Mouse (Mus musculus) cortical plate, adult 2 months (tissue): ENCODE measurements around the gene Zfp593. TPM values are rescaled to one million over a fixed set of nuclear protein-coding genes. Genes with fewer than 3 reads are reported as not detected.

Experiments
- H3K27ac ChIP-seq: fragments of 200-500 bp; 2 replicates; pipeline ENCODE4 v1.5.1; 2012; ENCODE audit warnings: low read length, control low read depth, inconsistent platforms; ENCODE audit not compliant: insufficient read depth
- H3K4me1 ChIP-seq: fragments of 200-500 bp; 2 replicates; pipeline ENCODE4 v1.6.1; 2011; ENCODE audit warnings: low read length; ENCODE audit not compliant: control insufficient read depth, insufficient read depth
- H3K4me3 ChIP-seq: fragments of 200-500 bp; 2 replicates; pipeline ENCODE4 v1.5.1; 2011; ENCODE audit warnings: mild to moderate bottlenecking, low read length, control low read depth; ENCODE audit not compliant: insufficient read depth
- CTCF ChIP-seq: fragments of 200-500 bp; IDR thresholded peaks from 2 replicates; pipeline ENCODE4 v1.5.1; 2011; ENCODE audit warnings: mild to moderate bottlenecking, control low read depth, low read length; ENCODE audit not compliant: insufficient read depth; ENCODE audit errors: extremely low read depth
- POLR2A ChIP-seq: fragments of 200-500 bp; IDR thresholded peaks from 2 replicates; pipeline ENCODE4 v1.6.1; 2011; ENCODE audit warnings: mild to moderate bottlenecking, low read length, control low read depth; ENCODE audit not compliant: insufficient read depth; ENCODE audit errors: extremely low read depth
- polyA plus RNA-seq: library from polyadenylated mRNA; depleted of rRNA; stranded (reverse); fragments of >200 nt; gene quantifications from 2 replicates; pipeline ENCODE4 v1.2.3, GENCODE M21; 2012; rRNA removed

The Zfp593 gene
- polyA plus RNA-seq, 1 experiment, result 13.5 TPM

DNA sequence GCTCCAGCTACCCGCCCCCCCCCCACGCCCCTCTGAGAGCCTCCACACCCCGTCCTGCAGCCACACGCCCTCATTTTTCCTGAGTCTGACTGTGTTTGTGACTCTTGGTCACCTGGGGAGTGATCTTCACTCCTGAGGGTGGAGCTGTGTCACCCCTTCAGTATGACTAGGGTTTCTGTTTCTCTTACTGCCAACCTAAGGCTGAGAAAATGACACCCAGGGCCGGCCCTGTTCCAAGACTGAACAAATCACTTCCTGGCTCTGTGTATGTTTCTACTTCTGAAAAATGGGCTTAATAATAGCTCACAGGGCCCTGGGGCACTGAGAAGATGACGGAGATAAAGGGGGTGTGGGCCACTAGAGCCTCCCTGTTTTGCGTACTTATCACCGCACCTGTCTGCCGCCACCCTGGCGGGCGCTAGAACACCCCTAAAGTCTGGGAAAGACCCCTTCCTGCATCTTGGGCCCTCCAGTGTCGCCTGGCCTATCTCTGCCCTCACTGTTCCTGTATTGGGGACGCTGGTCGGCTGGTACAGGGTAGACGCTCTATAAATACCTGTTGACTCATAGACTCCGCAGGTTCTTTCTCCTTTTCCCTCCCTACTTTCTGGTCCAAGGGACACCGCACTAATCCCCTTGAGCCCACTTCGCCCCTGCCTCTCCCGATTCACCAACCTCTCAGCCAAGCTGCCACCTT lies 7.7 kb downstream of the Zfp593 start:
- no peak for TF ChIP-seq POLR2A
- no peak for TF ChIP-seq CTCF
- Histone ChIP-seq H3K4me3 (no peak overlapping the region), H3K27ac (no peak overlapping the region), H3K4me1 (peaks cover 3% of the 10 kb centered on the region; the same call in 1 of the 2 replicates)

DNA sequence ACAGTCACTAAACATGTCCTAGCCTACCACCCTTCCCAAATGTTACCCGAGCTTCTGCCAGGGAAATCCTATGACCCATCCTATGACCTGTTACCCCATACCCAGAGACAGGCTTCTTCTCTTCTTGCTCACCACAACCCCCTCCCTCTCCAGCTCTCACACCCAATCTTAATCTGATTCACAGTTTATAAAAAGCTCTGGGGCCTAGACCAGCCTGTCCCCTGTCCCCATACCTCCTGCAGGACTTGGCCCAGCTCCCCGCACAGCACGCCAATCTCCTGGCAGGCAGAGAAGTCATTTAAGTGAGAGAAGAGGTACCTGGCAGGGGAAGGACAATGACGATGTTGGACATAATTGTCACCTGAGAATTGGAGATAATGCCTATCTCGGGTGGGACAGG lies 10.5 kb downstream of the Zfp593 start:
- TF ChIP-seq CTCF (no peak), POLR2A (no peak)
- Histone ChIP-seq H3K27ac (no peak overlapping the region), H3K4me3 (no peak overlapping the region), H3K4me1 (peaks cover 3% of the 10 kb centered on the region; the same call in 1 of the 2 replicates)

DNA sequence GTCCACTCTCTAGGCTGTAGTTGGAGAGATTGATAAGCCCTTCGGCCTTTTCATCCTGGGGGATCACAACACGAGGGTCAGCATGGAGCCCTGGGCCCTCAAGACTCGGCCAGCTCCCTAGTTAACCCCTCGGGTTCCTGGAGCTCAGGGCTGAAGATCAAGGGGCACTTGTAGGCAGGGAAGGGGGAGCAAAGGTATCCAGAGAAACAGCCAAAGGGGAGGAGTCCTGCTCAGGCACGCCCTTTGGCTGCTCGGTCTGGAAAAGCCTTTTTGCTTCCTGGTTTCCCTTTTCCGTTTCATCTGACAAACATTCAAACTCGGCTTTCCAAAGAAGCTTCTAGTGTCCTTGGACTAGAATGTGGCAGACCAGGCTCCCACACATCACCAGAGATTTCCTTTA lies 15.0 kb downstream of the Zfp593 start:
- Histone ChIP-seq H3K4me3 (no peak overlapping the region), H3K27ac (no peak overlapping the region), H3K4me1 (no peaks in the 10 kb centered on the region)
- TF ChIP-seq CTCF, result no peak
- TF ChIP-seq POLR2A, result no peak

DNA sequence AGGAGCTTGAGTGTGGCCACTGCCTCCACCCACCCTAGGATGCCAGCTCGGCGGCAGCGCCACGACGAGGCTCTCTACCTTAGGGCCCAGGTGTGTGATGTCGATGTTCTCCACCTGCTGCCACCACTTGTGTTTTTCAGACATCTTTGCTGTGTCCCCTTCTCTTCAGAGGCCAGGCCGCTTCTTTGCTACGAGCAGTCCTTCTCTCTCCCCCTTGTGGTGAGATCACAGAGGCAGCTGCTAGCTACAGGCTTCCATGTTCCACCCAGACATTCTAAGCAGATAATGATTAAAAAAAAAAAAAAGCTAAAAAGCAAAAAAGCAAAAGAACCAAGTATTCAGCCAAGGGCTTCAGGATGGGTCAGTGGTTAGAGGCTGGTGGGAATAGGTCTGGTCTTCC lies 18.2 kb downstream of the Zfp593 start, which contains the start of gene Catsper4:
Gene Catsper4, minus strand, starts transcription at position 190 of the 400 bp plus-strand sequence.
- Histone ChIP-seq H3K4me1 (no peaks in the 10 kb centered on the region), H3K4me3 (no peak within 1 kb of the TSS), H3K27ac (no peak within 1 kb of the TSS)
- TF ChIP-seq POLR2A, result no peak
- TF ChIP-seq CTCF, result peak; percentile 21; the same call in 1 of the 2 replicates

DNA sequence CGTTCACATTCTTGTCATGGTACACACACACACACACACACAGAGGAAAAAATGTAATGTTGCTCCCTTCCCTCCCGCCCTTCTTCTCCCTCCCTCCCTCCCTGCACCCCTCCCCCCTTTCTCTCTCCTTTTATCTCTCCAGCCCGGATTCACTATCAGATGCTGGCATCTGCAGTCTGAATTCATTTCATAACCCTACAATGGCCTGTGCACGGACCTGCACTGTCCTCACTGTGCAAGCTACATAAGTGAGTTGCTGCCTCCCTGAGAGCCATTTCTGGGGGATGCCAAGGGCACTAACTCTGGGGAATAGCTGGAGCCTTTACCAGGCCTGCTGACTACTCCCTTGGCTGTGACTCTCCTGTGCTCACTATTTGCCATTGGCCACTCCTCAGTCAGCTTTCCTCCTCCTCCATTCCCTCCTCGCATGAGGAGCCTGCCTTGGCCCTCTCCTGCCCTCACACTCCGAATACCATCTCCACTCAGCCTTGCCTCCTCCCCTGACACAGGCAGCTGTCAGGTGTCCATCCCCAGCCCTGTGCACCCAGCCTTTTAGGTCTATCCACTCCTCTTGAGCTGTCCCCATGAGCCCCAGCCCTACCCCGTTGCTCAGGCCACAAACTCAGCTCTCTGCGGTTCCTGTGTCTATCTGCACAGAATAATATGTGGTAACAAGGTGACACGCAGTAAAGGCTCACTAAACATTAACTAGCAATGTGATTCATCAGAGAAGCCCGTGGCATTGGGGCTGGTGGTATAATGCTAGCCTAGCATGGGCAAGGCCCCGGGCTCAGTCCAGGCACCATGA lies 22.4 kb downstream of the Zfp593 start:
- no peak overlapping the region for H3K27ac ChIP-seq

DNA sequence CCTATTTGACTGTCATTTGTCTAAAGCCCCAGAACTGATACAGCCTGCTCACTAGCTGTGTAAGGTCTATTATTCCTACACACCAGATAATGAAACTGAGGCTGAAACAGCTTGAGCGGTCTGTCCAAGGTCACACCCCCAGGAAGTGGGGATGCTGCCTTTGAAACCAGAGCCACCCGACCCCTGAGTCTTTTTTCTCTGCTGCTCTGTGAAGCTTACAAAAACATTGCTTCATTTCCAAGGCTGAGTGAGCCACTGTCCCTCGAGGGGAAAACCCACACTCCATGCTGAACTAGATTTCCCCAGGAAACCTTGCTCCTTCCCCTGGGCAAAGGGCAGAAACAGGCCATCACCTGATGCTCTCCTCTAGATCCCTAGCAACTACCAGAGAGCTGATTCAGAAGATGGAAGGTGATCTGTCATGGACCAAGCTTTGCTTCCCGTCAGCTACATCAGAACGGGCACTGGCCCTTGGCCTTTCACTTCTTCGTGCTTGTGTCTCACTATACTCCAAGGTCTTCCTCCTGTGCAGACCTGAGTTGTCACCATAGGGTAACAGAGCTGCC lies 38.8 kb downstream of the Zfp593 start:
- no peak overlapping the region for H3K27ac ChIP-seq
- TF ChIP-seq POLR2A, result no peak
- TF ChIP-seq CTCF, result no peak
- no peak overlapping the region for H3K4me3 ChIP-seq
- H3K4me1 ChIP-seq, result no peaks in the 10 kb centered on the region

More for the DNA sequence above, 22.4 kb downstream of the Zfp593 start:
- H3K4me1 ChIP-seq, result no peaks in the 10 kb centered on the region
- no peak overlapping the region for H3K4me3 ChIP-seq
- TF ChIP-seq CTCF, result no peak
- TF ChIP-seq POLR2A, result no peak

DNA sequence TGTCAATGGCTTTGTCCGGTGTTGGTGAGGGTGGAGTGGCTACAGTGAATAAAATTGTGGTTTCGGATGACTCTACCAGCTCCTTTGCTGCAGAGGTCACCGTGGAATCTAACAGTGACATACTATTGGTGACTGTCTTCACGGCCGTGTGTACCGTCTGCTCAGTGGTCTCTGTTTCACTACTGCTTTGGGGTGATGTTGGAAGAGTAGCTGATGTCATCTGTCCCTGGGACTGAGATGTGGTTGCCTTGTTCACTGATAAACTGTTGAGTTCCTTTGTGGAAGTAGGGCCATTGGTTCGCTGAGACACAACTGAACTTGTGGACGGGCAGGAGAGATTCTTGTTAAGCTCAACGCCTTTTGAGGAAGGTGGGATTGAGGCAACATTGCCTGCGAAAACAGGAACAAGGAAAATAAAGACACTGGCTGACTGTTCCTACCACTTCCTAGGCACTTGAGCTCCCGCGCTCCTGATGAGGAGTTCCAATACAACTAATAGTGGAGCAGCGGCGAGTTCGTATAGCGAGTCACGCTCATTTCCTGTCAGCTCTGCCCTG lies 42.0 kb downstream of the Zfp593 start:
- TF ChIP-seq POLR2A, result no peak
- TF ChIP-seq CTCF, result no peak
- Histone ChIP-seq H3K4me1 (no peaks in the 10 kb centered on the region), H3K27ac (no peak overlapping the region), H3K4me3 (no peak overlapping the region)

DNA sequence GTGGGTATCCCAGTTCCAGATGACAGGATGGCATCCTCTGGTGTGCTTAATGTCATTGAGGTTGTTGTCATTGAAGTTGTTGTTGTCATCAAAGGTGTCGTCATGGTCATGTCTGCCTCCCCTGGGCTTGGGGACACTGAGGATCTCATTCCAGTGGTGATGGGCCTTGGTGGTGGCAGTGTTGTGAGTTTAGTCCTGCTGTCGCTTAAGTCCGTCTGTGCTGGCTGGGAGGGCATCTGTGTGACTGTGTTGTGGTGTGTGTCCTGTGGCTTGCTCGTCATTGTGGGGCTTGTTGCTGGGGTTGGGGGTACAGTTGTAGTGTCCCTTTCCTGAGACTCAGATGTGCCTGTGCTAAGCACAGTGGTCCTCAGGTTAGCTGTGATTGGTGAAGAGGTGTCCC lies 42.5 kb downstream of the Zfp593 start, which contains the start of gene Gm7534:
Gene Gm7534, minus strand, starts transcription at position 101 of the 400 bp plus-strand sequence.
- H3K4me1 ChIP-seq, result no peaks in the 10 kb centered on the region
- no peak for TF ChIP-seq CTCF
- TF ChIP-seq POLR2A, result no peak

DNA sequence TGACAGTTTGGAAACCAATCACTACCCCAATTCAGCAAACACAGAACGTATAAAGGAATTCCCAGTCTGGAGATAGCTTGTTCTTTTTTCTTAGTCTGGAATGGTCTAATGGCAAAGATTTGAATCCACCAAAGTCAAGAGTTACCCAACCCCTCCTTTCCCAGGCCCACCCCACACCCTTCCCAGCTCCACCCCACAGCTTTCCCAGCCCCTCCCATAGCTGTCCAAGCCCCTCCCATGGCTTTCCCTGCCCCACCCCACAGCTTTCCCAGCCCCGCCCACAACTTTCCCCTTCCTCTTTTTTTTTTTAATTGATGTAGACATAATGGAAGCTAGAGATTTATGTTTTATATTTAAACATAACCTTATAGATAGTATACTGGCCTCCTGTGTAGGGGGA lies 46.0 kb downstream of the Zfp593 start:
- Histone ChIP-seq H3K27ac (no peak overlapping the region), H3K4me3 (no peak overlapping the region), H3K4me1 (no peaks in the 10 kb centered on the region)
- TF ChIP-seq CTCF, result no peak
- no peak for TF ChIP-seq POLR2A

More for the DNA sequence above, 42.5 kb downstream of the Zfp593 start, which contains the start of gene Gm7534:
- Histone ChIP-seq H3K4me3 (no peak within 1 kb of the TSS), H3K27ac (no peak within 1 kb of the TSS)

Other genes starting within 250 kb of the Zfp593 start
- 66.2 and 68.2 TPM in 2 replicates for gene Dhdds, start 244.7 kb downstream of the Zfp593 start, polyA plus RNA-seq
- gene Lin28a, start 226.8 kb downstream of the Zfp593 start, polyA plus RNA-seq, result not detected in 2 replicates
- gene Zfp683, start 191.8 kb downstream of the Zfp593 start, polyA plus RNA-seq, result not detected in 2 replicates
- 4.5 and 5.1 TPM in 2 replicates for gene Crybg2, start 184.8 kb downstream of the Zfp593 start, polyA plus RNA-seq
- 4.2 and 5.5 TPM in 2 replicates for gene Cd52, start 150.5 kb downstream of the Zfp593 start, polyA plus RNA-seq
- gene Ubxn11, start 143.0 kb downstream of the Zfp593 start, polyA plus RNA-seq, result 45.4 and 51.3 TPM in 2 replicates
- 487 and 489 TPM in 2 replicates for gene Sh3bgrl3, start 116.8 kb downstream of the Zfp593 start, polyA plus RNA-seq
- 16.0 and 22.2 TPM in 2 replicates for gene Cep85, start 58.5 kb downstream of the Zfp593 start, polyA plus RNA-seq
- not detected in 2 replicates for gene Gm7534, start 42.6 kb downstream of the Zfp593 start, polyA plus RNA-seq
- 0.08 TPM in 1 of 2 replicates, not detected in the other for gene Catsper4, start 18.2 kb downstream of the Zfp593 start, polyA plus RNA-seq
- 0.35 and 0.68 TPM in 2 replicates for gene Cnksr1, start 7.2 kb downstream of the Zfp593 start, polyA plus RNA-seq
- not detected in 2 replicates for gene E130218I03Rik, start 1.9 kb downstream of the Zfp593 start, polyA plus RNA-seq
- not detected in 2 replicates for gene Gm30191, start 1.3 kb upstream of the Zfp593 start, polyA plus RNA-seq
- 7.7 and 8.5 TPM in 2 replicates for gene Grrp1, start 8.5 kb upstream of the Zfp593 start, polyA plus RNA-seq
- 8.9 and 9.1 TPM in 2 replicates for gene Pdik1l, start 42.3 kb upstream of the Zfp593 start, polyA plus RNA-seq
- gene Trim63, start 69.5 kb upstream of the Zfp593 start, polyA plus RNA-seq, result 0.17 and 0.19 TPM in 2 replicates
- 0.02 and 0.06 TPM in 2 replicates for gene Slc30a2, start 97.6 kb upstream of the Zfp593 start, polyA plus RNA-seq
- gene Extl1, start 138.3 kb upstream of the Zfp593 start, polyA plus RNA-seq, result 49.2 and 52.7 TPM in 2 replicates
- 8.9 and 9.3 TPM in 2 replicates for gene Pafah2, start 150.7 kb upstream of the Zfp593 start, polyA plus RNA-seq
- 901 and 956 TPM in 2 replicates for gene Stmn1, start 222.7 kb upstream of the Zfp593 start, polyA plus RNA-seq